Mouse (Mus musculus) spleen, adult 18-20 months (tissue): Measurements from ENCODE around the gene Ahnak2.

Experiments
- DNase-seq, 2 experiments: peaks; one replicate each; pipeline ENCODE4 v3.0.0; 2022; ENCODE audit warnings: mixed read lengths in 2 of 2

Ahnak2 gene

DNA sequence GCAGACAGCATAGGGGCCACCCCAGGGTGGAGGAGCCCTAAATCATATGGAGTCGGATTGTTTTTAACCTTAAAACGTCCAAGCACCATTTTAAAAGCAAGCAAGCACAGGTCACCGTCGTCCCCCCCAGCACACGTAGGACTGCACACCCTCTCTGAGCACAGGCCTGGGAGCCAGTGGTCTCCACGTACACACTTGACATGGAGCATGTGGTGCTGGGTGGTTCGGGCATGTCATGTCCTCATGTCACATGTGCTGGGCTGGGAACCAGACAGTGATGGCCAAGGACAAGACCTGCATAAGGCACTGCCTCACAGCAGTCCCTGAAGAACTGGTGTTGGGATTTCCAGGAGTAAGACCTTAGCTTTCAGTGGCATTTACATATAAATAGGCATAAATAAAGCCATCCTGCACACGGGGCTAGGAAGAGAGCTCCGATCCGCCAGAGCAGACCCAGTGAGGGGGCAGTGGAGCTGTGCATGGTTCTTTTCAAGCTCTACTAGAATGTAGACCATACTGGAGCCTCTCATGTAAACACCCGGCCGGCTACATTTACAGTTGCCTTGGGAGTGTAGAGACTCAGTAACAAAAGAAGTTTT is 18.0 kb upstream of the Ahnak2 start:
- DNase-seq, result no peak

DNA sequence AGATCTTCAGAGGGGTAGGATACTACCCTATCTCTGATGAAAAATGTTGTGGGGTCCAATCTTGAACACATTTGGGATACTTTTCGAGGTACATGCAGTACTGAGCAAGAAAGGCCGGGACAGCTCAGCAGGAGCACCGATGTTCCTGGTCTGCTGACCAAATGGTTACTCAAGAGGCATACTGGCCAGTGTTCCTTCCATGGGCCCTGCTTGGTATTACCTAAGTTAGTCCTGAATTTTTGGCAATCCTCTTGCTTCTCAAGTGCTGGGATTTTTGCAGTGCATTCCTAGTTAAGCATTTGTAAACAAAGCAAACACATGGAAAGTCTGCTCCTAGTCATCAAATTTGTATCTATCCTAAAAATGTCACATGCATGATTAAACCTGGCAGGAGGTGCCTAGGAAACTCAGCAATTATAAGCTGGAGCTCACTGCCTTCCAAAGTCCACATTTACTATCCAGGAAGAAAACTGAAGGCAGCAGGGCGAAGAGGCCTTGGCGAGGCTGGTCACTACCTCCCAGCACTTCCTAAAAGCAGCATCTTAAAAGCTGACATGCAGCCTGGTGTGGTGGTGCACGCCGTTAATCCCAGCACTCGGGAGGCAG is 16.7 kb upstream of the Ahnak2 start:
- DNase-seq, result no peak

DNA sequence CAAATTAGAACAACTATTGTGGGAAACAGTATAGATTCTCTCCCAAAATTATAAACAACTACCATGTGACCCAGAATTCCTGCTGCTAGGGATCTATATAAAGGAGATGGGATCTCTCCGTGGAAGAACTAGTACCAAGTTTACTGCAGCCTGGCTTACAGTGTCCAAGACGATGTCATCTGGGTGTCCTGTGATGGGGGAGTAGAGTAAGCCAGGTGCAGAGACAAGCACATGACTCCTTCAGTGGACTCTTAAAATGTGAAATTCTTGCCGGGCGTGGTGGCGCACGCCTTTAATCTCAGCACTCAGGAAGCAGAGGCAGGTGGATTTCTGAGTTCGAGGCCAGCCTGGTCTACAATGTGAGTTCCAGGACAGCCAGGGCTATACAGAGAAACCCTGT is 14.4 kb upstream of the Ahnak2 start:
- DNase-seq, result peak in 1 of 2 experiments; percentile 1

DNA sequence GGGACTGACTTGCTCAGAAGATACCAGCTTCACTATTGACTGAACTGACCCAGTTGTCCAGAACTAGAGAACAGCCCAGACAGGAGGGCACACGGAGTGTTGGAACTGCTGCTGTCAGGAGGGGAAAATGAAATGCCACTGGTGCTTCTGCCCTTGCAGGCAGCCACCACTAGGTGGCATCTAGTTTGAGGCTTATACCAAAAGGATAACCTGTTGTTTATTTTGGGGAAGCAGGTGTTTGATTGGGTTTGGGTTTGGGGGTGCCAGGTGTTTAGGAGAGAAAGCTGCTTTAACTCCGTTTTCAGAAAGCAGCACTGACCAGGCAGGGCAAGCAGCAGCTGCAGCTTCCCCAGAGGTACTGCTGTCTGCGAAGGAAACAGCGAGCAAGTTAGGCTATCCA is 13.8 kb upstream of the Ahnak2 start:
- DNase-seq, result peak; percentile 42 to 62

DNA sequence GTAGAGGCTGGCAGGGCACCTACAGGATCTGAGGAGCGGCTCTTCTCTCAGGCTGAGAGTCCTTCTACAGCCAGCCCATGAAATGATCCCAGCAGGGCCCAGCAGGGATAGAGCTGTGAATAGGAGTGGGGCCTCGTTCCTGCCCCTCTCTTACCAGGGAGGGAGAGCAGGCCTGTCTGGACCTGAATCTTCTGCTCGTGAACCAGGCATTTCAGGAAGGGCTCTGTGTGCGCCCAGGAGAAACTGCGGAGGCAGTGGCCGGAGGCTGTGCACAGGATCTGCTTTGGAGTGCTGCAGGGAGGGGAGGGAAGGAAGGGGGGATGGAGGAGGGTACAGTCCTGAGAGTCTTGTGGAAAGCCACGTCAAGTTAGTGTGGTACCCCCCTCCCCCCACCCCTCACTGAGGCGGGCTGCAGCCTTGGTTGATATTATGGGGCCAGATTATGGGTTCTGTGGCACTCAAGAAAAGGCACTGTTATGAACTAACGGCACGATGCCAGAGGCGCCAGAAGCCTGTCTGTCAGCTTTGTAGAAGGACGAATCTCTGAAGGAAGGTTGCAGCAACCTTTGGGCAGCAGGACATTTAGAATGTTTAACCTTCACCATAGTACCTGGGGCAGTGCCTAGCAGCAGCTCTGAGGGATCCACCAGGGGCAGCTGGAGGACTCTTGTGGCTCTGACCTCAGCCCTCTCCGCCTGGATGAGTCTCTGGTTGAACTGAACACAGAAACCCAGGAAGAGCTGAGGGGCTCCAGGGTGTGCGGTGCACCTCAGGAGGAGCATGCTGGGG is 12.4 kb upstream of the Ahnak2 start:
- peak in 1 of 2 experiments; percentile 1 for DNase-seq

DNA sequence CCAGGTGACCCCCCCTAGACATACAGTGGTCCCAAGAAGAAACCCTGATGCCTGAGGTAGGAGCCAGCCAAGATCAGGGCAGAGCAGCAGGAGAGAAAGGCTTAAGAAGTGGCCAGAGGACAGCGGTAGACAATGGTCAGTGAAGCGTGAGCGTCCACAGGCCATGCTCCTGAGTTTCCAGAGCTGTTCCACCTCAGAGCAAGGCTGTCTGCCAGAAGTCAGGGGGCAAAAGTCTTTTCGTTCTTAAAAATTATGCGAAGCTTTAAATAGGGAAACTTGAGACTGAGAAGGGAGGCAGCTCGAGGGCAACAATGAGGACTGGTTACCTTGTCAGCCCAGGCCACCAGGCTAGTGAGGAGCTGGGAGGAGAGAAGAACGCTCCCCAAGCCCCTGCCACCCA is 10.9 kb upstream of the Ahnak2 start:
- no peak for DNase-seq

DNA sequence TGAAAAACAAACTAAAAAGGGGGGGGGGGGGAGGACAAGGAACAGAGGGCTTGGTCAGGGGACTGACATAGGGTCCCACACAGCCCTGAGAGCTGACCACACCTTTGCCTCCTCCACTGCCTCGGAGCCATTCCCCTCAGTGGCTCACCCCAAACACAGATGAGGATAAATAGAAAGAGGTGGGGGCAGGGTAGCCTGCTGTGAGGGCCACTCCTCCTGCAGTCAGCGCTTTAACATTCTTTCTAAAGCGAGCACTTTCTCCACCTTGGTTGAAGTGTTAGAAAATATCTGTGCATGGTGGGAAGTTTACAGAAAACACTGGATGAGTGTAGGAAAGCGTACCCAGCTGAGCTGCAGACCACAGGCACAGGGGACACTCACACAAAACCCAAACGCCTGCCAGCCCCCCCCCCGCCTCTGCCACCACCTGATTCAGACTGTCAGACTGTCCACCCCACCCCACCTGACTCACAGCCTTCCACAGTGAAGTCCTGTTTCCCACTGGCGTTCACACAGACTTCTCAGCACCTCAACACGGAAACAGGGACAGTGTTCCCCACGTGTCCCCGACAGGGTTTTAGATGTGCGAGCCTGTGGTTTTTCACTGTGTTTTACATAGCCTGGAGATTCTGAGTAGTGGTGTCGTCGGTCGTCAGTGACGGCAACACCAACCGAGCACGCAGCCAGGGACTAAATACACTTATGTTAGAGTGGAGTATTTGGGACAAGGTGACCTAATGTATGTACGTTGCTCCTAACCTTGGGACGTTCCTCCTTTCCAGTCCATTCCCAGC is 7.8 kb upstream of the Ahnak2 start:
- no peak for DNase-seq

DNA sequence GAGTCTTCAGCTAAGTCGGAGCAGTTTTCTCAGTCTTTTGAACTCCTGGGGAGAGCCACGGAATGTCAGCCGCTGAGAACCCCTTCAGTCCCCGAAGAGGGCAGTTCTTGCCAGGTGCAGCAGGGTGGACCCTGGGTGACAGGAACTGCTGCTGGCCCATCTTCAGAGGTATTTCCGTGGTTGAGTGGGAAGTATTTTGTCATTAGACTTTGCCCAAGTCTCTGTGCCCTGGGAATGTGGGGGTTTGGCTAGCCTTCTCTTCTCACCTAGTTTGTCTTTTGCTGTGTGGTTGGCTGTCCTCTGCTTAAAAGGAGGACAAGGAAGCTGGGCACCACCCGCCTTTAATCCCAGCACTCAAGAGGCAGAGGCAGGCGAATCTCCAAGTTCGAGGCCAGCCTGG is 7.2 kb upstream of the Ahnak2 start:
- no peak for DNase-seq

DNA sequence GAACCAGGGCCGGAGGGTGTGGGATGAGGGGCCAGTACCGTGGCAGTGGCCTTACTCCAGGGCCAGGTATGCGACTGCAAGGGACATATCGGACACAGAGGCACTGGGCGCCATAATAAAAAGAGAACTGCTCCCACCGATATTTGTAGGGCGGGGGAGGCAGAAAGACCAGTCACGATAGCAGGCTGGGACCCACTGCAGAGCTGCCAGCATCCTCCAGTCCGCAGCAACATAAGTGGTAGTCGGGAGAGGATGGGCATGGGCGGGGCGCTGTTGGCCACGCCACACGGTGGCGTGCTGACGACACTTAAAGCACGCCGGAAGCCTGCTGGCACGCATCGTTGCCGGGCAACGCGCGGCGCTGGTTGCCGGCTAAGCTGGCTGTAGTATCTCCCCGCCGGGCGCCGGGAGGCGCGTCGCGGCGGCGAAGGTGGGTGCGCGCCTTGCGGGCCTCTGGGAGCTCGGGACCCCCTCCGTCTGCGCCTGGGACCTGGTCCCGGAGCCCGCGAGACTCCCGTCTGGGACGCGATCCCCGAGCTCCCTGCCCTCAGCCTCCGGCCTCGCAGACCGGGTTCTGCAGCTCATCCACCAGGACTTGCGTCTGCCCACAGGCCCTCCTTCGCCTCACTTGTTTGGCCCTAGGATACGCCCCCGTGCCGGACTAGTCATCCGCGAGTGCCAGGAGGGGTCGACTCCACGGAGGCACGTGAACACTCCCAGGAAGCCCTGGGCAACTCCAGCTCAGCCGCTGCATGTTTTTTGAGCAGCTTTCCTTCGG is 6.3 kb upstream of the Ahnak2 start, which contains the start of gene Clba1:
TSS of gene Clba1 (plus strand) at position 351 of the 778 bp plus-strand sequence.
- peak; percentile 79 to 86 for DNase-seq

DNA sequence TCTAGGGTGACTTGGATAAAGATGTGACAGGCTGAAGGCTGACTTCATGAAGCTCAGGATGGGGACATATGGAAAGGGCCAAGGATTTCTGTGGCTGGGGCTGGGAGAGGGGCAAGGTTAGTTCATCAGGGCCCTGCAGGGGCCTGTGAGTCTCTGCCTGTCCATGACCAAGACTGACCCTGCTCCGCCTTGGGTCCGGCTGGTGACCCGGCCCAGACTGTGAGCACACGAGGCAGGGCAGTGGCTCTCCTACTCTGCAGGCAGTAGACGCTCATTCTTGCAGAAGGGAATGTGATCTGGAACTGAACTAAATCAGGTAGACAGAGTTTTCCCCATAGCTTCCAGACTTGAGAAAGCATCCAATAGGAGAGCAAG is 5.7 kb upstream of the Ahnak2 start:
- DNase-seq, result no peak

DNA sequence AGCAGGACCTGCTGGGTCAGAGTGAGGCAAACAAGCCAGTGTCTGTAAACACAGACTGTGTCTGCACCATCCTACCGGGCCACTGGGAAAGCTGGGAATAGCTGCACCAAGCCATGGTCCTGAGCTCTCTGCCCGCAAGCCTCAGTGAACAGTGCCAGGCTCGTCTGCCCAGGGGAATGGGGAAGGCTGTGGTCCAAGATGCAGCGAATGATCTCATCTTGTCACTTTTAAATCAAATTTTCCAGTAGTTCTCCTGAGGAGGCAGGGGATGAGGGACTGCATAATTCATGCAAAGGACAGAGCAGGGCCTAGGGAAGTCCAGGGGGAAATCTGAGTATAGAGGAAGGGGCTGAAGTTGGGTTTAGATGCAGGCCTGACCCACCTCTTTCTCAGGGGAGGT is 5.3 kb upstream of the Ahnak2 start:
- no peak for DNase-seq

DNA sequence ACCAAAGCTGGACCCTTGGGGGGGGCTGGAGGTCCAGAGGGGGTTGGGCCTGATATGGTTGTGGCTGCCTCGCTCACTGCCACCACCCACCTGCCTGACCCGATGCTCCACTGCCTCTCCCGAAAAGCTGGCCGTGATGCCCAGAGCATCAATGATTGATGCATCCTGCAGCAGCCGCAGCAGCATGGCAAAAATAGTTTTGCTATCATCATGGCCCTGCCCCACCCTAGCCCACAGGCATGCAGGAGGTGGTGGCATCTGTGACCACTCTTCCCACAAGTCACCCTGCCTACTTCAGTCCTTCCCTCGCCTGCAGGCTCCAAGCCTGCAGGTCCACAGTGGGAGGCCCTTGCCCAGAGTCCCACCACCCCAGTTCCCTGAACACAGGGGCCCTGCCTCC is 3.6 kb upstream of the Ahnak2 start:
- no peak for DNase-seq

DNA sequence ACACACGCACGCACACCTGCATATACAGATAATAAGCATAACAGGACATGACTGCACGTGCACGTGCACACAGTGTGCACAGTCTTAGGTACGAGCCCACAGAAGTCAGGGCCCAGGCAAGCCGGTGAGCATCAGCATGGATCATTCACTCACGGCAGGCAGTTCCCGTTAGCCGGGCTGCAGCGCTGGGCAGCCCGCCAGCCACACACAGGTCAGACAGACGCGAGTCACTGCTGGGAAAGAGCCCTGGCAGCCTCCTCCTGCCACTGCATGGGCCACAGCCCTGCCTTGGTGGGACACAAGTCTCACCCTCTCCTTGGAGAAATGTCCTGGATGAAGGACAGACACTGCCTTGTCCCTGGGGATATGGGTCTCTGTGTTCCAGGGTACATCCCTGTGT is 1.6 kb upstream of the Ahnak2 start:
- no peak for DNase-seq

DNA sequence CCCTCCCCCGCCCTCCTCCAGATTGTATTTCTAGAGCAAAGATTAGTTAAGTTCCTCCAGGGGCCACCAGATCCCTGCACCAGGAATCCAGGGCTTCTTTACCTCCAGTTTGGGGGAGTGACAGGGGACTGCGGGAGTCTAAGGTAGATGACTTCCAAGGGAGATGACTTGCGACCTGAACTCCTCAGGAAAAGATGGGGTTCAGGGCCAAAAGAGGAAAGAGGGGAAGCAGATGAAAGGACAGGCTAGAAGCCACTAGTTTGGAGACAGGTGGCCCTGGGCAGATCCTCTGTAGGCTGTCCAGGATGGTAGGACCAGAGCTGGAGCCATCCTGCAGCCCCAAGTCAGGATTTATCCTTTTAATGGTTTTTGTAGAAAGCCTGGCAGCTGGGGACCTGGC is 460 bp upstream of the Ahnak2 start:
- DNase-seq, result no peak

DNA sequence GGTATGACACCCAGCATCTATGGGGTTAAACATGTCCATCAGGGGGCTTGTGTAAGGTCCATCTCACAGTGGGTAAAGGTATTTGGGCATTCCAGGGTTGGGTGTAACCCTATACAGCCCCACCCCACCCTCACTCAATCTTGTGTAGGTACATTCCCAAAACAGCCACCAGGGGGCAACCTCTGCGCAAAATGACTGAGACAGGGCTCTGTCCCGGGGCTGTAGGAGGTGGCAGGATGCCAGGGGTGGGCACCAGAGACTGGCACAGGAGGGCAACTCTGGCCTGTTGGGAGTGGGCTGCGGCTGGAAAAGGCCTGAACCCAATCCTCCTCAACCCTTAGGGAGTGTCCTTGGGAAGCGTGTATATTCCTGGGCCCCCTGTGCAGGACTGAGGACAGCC is 2.0 kb downstream of the Ahnak2 start:
- peak; percentile 45 to 76 for DNase-seq

DNA sequence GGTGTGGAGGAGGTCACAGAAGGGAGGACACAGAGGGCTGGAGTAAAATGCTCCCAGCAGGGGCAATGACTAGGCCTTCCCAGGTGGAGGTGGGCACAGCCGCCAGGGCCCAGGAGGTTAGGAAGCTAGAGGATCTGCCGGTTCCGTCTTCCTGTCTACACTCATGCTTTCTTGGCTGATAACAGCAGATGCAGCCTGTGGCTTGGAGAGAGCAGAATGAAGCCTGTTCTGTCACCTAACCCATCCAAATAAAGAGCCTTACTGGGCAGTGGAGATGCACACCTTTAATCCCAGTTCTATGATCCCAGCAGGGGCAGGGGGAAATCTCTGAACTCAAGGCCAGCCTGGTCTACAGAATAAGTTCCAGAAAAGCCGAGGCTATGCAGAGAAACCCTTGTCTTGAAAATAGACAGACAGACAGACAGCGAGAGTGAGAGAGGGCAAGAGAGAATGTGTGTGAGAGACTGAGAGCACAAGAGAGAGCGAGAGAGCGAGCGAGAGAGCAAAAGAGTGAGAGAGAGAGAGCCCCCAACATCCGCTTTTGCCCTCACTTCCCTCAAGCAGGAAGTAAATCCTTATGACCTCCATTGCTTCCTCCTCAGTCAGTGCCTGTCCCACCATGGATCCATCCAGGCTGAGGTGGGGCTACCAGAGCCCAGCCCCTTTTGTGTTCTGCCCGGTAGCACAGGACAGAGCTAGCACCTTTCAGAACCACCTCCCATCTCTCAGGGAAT is 3.1 kb downstream of the Ahnak2 start:
- no peak for DNase-seq

DNA sequence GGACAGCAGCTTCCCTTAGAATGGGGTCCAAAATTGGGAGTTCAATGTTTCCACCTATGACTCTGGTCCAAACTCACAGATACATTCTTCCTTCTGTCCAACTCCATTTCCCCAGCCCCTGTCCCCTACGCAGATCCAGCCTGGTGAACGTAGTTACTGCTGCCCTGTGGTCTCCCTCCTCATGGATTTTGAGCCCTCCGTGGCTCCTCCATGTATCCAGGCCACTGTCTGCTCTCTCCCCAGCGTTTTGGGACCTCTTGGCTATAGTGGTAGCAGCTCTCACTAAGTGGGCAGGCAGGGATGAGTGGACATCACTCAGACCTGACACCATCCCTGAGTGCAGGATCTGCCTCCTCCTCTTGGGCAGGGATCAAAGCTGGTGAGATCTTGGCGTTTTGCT is 3.7 kb downstream of the Ahnak2 start:
- no peak for DNase-seq

DNA sequence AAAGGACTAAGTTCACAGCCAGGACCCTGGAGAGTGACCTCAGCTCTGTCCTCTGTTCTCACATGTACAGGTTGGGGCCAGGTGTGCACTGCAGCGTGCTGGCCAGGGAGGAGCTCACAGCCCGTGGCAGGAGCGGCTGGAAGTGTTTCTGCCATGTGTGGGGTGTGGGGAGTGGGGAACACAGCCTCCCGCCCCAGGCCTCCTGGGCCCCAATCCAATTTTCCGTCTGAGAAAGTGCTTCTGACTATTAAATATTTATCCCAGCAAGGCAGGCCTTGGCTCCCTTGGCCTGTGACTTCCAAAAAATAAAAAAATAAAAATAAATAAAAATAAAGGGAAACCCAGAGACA is 4.2 kb downstream of the Ahnak2 start:
- DNase-seq, result no peak

DNA sequence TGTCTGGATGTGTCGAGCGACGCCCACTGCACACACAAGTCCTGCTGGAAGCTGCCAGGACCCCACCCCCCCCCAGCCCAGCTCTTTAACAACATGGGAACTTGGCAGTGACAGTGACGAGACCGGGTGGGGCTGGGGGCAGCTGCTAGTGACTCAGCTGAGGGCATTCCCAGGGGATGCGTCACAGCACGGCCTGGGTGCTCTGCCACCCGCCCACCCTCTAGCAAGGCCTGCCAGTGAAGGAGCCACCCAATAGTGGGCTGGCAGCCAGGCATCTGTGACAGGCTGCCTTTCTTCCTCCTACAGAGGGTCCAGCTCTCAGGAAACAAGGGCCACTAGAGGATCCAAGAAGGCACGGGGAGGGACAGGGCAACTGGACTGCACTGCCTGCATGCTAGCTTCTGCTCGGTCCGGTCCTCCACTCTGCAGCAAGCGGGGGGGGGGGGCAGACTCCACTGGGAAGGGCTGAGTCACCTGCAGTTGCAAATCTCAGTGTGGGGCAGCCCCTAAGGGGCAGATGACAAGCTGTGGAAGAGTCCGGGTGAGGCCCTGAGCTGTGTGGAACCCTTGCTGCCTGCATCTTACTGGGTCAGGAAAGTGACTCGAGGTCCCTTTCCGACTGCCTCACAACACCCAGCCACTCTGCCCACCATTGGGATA is 4.7 kb downstream of the Ahnak2 start:
- no peak for DNase-seq

DNA sequence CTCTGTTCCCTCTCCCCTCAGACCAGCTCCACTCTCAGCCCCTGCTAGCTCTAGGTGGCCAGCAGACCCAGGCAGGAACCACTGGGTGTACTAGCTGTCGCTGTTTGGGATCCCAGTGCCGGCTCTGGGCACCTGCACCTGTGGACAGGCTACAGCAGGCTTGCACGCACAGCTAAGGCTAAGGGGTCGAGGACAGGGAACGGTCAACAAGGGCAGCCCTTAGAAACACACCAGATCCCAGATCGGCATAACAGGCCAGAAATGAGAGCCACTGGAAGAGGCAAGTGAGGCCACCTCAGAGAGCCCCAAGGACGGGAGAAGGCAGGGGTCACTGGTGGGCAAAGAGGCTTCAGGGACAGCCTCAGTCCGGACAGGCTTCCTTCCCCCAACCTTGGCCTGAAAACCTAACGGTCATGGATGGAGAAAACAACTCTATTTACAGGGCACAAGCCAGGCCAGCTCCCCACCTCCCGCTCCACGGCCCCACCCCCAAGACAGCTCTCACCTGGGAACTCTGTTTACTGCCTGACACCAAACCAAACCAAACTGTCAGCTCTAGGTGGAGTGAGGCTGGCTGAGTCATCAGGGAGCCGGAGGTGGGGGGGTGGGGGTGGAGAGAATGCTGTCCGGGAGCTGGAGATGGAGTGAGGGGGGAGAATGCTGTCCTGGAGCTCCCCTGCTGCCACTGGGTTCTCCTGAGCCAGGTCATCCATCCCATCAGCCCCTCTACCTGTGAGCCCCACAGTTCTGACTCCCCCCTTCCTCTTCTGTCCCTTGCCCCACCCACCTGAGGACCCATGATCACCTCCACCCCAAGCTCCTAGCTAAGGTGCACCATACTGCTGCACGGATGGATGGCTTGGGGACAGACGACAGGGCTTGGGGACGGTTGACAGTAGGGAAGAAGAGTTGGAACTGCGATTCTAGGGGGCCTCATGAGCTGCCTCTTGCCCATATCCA is 5.6 kb downstream of the Ahnak2 start:
- no peak for DNase-seq
